8 mouse cellular contexts compared by ENCODE assay signal in genomic region chr1:40266431-40267260, GRCm38 (mm10). TPM values are rescaled to one million over a fixed set of nuclear protein-coding genes. Genes with fewer than 3 reads are reported as not detected.
DNase-seq lines count a peak whose midpoint lies in the region; ATAC-seq lines count a peak whose summit lies in the region.

No protein-coding gene starts in this region.

- peak; percentile 48 for ATAC-seq in megakaryocyte-erythroid progenitor cell, adult 5-6 weeks (replicated peaks; ENCODE audit: low FRiP score, low TSS enrichment, poor library complexity, severe bottlenecking)
- ATAC-seq in inflammation-experienced regulatory T-cells, adult 6 months: no peak

- intact Hi-C loops in left cerebral cortex, postnatal 10 days (cut with DNase I): no loop called here

- DNase-seq in adrenal gland, postnatal 14 days: peak; percentile 89
- peak; percentile 63 for DNase-seq in embryo, embryonic 10.5 days (ENCODE audit: low spot score)
- DNase-seq in gastrocnemius, postnatal 10 days: peak; percentile 92
- peak; percentile 12 for DNase-seq in hindlimb bud, embryonic 11.5 days (ENCODE audit: extremely low spot score, low read depth, low spot score)
- DNase-seq in left cerebral cortex, postnatal 10 days (ENCODE audit: extremely low spot score in 1 of 2, low spot score in 2 of 2): peak; percentile 33 to 92
- DNase-seq in right cerebral cortex, postnatal 4 days: peak; percentile 74

RNA-seq across cellular contexts. Expression of gene Il1r1, which starts 41.8 kb away (rescaled TPM):
- 6.6 and 6.9 TPM in 2 replicates for total RNA-seq in adrenal gland, postnatal 14 days (2021)
- total RNA-seq in gastrocnemius, postnatal 10 days (2021): 1 to 10 TPM; 5.5 to 5.7 TPM
- total RNA-seq in left cerebral cortex, postnatal 10 days (2021): 1 to 10 TPM; 2.4 to 3.1 TPM
- 0.49 and 2.7 TPM in 2 replicates for total RNA-seq in megakaryocyte-erythroid progenitor cell, adult 5-6 weeks (2014; fragmentation: Nextera tagmentation)
- total RNA-seq in megakaryocyte-erythroid progenitor cell, adult 5-6 weeks (2017): 1.4 and 3.1 TPM in 2 replicates
- polyA plus RNA-seq in inflammation-experienced regulatory T-cells, adult 6 months (2017; shearing (Covaris generic)): 1 to 10 TPM in 1 of 3 experiments, under 1 TPM in 2; 0.63 to 3.1 (median 0.67) TPM

RNA-seq across cellular contexts. Expression of gene Il1rl2, which starts 57.8 kb away (rescaled TPM):
- 3.6 and 4.4 TPM in 2 replicates for total RNA-seq in adrenal gland, postnatal 14 days (2021)
- total RNA-seq in gastrocnemius, postnatal 10 days (2021): 1 to 10 TPM; 5.9 to 6.4 TPM
- 1 to 10 TPM in 1 of 2 experiments, under 1 TPM in 1; 0.91 to 1.8 TPM for total RNA-seq in left cerebral cortex, postnatal 10 days (2021)
- 2.6 and 6.3 TPM in 2 replicates for total RNA-seq in megakaryocyte-erythroid progenitor cell, adult 5-6 weeks (2014; fragmentation: Nextera tagmentation)
- 1.2 and 6.3 TPM in 2 replicates for total RNA-seq in megakaryocyte-erythroid progenitor cell, adult 5-6 weeks (2017)
- 1 to 10 TPM; 1.4 to 2.7 (median 2.0) TPM for polyA plus RNA-seq in inflammation-experienced regulatory T-cells, adult 6 months (2017; shearing (Covaris generic))

Comparison
In these comparisons a context has a peak if more than half of its experiments do, and no peak if none do; other contexts are left out.
1. DNase-seq: peak in every context shown above with its lines; median percentile 92 in gastrocnemius, postnatal 10 days; 89 in adrenal gland, postnatal 14 days; 74 in right cerebral cortex, postnatal 4 days; 63 in embryo, embryonic 10.5 days; 62 in left cerebral cortex, postnatal 10 days; 12 in hindlimb bud, embryonic 11.5 days.